Mouse (Mus musculus) right cerebral cortex, postnatal 10 days (tissue): Measurements from ENCODE around the gene Arid1a.
"Not testable (repeated sequence)": the region's sequence is repeated elsewhere in the genome, so short reads cannot be mapped to it uniquely, and the experiment has no call there.

ENCODE experiments used
- DNase-seq, 2 experiments: peaks; one replicate each; pipeline ENCODE4 v3.0.0; 2021; ENCODE audit warnings: low spot score in 2 of 2

Arid1a gene

DNA sequence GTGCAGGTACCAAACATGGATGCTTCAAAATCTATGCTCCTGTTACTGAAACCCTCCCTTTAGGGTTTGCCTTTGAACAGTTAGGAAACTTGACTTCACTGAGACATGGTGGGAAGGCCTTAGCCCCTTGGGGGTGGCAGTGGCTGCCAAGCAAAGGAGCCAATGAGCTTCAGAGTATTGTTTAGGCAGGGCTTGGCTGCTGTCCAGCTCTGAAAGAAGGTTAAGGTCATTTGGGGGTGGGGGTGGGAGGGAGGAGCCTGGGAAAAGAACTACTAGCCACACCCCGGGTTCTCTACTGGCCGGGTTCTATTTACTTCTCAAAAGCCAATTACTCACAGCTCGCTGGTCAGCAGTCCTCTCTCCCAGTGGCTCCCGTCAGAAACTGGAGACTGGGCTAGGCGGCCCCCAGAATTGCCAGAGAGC is 81.0 kb downstream of the Arid1a start:
- peak; percentile 75 to 83 for DNase-seq

DNA sequence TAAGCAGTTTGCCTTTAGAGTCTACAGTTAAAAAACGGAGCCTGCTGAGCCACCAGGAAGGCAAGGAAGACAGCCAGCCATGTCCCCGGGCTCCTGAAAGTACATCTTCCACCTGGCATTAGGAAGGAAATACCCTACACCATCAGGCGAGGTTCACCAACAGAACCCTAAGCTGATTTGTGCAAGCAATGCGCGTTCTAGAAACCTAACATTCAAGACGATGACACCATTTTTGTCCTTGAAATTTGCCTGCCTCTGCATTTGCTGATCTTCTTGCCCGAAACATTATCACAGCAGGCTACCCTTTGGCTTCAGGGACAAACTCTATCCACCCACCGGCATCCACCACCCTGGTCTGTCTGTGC is 82.3 kb downstream of the Arid1a start:
- DNase-seq = peak in 1 of 2 experiments; percentile 29

DNA sequence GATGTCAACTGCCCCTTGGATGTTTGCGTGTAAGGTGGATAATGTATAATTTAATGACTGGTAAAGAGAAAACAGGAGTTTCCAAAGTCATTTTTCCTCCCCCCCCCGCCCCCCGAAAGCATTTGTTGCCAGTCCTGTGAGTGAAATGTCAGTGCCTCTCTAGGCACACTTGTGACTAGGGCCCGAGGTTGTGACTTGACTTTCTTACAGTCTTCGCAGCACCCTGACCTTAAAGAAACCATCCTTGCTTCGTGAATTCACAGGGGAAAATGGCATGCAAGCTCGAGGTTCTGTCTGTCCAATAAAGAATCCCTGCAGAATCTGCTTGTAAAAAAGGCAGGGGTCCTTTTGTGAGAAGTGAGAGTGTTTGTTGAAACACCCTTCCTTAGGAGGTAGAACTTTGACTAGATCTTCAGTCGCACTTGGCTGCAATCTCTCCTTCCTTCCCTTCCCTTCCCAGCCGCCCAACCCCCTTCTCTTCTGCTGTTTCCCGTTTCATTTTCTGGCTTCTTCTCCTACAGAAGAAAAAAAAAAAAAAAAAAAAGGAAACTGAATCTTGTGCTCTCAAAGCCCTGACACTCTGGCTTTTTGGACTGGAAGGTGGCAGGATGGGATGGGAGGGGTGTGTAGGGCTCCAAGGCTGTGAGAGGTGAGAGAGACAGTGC is 82.8 kb downstream of the Arid1a start:
- peak; percentile 73 to 80 for DNase-seq

DNA sequence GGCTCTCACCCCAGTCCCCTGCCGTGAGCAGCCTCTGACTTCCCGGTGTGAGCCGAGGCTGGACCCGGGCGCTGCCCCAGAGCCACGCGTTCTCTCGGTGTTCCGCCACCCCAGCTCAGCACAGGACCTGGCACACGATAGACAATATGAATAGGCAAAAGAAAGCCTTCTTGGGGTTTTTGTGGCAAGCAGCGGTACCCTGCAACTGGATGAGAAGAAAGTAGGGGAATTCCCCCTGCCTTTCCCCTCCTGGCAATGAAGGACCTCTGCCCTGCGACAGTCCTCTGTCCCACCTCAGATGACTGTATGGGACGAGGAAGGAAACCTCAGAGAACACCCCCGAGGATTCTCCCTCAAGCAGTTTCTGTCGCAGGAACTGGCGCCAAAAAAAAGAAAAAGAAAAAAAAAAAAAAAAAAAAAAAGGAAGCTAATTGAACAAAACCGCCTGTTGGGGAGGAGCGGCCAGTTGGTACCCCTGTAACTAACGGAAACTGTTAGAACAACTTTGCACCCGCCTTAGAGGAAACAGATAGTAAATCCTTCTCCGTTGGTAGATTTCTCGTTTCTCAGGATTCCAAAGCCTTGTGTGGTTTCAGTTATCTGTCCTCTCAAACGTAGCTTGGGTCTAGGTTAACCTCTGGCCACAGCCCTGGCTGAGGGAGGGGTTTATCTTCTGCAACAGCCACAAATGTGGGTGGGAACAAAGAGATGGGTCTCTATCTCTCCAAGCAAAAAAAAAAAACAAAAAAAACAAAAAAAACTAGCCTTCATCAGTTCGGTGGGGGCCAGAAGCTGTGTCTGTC is 83.5 kb downstream of the Arid1a start:
- no peak for DNase-seq

DNA sequence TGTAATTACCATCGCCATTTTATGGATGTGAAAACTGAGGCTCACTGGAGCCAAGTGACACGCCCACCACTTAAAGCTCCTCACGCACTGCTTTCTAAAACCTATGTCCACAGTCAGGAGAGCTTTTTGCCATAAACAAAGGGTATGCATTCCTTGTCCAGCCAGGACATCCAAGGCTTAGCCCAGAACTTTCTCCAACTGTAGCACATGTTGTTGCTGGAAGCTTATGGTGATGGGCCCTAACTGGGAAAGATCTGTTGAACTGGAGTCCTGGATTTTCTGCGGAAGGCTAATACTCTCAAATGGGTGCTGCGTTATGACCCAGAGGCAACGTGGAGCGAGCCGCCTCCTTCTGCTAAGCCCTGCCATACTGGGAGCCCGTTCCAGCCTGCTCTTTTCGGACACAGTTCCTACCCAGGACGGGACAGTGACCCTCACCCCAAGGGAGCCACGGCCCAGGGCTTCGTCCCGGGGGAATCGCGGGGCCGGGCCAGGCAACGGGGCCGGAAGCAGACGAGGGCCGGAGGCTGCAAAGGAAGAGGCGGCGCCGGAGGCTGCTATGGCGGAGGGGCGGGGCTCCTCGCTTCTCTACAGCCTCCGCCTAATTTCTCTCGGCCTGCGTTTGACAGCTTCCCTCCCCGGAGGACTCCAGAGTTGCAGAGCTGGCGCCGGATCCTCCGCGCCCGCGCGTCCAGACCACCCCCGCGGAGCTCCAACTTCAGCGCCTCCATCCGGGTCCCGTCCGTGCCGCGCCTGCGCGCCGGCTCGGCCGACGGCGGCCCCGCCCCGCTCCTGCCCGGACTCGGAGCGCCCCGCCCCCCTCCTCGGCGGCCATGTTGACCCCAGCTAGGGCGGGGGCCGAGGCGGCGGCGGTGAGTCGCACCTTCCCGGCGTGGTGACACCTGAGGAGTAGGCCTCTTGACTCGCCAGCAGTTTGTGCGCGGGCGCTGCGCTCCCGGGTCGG is 84.4 kb downstream of the Arid1a start, which contains the start of gene Pigv:
Gene Pigv, minus strand, starts transcription at position 767 of the 964 bp plus-strand sequence.
- peak; percentile 95 to 96 for DNase-seq

DNA sequence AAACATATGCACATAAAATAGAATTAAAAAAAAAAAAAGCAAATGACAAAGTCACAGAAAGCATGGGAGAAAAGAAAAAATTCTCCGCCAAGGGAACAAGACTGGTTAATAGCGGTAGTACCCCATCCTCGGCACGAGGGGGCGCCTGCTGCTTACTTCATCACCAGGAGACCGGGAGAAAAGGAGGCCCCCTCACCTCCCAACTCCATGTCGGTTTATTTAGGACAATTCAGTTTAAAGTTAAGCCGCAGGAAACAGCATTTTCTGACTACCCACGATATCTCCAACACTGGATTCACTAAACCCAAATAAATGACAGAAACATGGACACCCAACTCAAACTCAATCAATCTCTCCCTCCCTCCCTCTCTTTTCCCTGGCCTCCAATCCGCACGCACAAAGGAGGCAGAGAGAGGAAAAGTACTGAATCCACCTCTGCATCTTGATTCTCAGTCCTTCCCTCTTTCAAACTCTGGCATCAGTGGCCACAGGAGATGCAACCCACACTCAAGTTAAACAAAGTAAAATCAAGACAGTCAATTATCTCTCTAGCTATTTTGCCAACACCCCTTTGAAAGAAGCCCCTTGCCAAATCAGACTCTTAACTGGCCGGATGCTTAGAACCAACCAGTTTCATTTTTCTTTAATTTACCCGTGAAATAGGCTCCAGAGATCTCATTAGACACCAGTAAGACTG is 85.2 kb downstream of the Arid1a start:
- peak; percentile 91 to 93 for DNase-seq

DNA sequence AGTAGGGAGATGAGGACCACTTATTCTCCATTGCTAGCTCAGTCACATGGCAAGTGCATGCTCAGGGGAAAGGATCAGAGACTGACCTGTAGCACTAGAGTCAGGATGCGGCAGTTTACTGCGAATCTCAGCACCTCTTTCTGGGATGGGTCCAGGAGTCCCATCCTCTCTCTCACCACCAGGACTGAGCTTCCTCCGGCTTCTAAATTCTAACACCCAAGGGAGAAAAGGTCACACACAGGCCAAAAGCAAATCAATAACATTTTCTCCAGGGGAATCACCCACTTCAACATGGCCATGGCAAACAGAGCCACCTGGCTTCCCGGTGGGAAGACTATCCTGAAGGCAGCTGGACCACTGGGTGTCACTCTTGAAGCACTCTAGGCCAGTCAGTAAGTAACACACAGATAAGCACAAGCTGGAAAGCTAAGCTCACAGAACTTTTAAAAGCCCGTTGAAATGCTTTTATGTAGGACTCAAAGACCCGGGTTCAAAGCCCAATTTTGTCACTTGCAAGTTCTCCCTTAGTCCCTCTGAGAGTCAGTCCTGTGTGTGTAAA is 86.8 kb downstream of the Arid1a start:
- DNase-seq = no peak

DNA sequence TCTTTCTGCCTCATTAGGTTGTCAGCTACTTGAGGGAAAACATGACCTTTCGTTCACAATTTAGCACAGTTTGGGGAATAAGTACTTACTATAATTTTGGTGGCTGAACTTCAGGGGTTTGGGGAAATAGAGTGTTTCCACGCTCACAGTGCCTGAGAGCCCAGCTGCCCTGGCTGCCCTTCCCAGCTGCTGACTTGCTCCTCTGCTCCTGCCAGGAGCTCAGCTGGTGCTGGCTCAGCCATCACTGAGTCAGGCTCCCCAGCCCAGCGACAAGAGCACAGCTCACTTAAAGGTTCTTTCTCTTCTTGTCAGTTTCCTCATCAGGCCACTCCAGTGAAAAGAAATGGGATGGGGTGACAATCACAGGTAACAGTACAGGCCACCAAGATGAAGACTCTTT is 88.0 kb downstream of the Arid1a start:
- DNase-seq = no peak

DNA sequence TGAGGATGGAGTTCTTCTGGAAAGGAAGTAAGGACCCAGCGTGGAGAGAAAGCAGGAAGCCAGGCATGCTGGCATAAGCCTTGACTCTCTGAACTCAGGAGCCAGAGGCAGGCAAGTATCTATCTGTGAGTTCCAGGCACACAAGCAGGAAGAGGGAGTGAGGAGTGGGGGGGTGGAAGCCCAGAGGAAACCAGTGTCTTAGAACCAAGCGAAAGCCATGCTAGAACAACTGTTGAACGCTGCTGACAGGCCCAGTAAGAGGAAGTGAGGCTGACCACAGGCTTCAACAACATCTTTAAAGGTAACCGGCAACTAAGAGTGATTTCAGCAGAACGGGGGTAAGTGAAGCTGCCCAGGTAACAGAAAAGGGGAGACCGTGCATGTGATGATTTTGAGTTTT is 90.4 kb downstream of the Arid1a start:
- DNase-seq = no peak

DNA sequence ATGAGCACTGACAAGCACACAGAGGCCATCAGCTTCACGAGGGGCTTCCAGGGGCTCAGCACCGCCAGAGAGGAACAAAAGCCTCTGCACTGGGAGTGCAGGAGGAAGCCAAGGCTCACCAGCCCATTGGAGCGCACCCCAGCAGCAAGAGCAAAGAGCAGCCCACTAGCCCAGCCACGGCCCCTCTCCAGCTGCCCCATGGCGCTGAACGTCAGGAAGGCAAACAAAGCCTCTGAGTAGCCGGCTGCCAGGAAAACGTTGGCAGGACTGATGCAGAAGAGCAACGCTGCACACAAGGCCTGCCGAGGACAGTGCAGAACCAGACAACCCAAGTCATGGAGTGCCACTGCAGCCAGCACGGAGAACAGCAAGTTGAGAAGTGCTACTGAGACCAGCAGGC is 91.5 kb downstream of the Arid1a start:
- peak; percentile 69 to 72 for DNase-seq

DNA sequence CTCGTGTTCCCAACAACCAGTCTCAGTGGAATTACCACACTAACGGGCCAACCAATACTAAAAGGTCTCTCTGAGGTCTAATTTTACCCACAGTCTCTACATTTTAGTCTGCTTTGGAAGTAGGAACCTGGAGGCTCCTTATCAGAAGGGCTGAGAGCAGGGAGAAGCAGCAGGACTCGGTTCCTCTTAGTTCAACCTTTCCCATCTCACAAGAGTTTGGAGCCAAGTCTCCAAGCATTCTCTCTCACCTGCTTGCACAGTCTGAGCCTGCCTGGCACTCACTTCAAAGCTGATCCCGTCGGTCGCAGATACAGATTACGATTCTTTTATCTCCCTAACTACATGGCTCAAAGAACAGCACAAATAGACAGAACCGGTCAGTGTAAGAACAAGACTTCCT is 93.6 kb downstream of the Arid1a start:
- DNase-seq = no peak

DNA sequence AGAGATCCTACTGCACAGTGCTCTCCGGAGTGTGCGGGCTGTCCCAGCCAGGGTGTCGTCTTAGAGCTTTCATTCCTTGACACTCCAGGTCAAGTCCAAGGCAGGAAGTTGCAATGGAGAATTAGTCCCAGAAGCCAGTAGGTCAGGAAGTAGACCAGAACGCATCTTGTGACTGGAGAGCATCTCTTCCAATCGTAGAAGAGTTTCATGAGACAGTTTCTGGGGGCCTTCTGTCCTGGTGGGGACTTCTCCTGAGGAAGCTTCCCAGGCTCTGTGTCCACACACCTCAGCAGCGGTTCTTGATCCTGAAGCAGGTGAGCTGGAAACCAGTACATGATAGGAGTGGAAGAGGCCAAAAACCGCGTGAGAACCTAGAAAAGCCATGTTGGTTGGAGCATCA is 94.1 kb downstream of the Arid1a start:
- no peak for DNase-seq

DNA sequence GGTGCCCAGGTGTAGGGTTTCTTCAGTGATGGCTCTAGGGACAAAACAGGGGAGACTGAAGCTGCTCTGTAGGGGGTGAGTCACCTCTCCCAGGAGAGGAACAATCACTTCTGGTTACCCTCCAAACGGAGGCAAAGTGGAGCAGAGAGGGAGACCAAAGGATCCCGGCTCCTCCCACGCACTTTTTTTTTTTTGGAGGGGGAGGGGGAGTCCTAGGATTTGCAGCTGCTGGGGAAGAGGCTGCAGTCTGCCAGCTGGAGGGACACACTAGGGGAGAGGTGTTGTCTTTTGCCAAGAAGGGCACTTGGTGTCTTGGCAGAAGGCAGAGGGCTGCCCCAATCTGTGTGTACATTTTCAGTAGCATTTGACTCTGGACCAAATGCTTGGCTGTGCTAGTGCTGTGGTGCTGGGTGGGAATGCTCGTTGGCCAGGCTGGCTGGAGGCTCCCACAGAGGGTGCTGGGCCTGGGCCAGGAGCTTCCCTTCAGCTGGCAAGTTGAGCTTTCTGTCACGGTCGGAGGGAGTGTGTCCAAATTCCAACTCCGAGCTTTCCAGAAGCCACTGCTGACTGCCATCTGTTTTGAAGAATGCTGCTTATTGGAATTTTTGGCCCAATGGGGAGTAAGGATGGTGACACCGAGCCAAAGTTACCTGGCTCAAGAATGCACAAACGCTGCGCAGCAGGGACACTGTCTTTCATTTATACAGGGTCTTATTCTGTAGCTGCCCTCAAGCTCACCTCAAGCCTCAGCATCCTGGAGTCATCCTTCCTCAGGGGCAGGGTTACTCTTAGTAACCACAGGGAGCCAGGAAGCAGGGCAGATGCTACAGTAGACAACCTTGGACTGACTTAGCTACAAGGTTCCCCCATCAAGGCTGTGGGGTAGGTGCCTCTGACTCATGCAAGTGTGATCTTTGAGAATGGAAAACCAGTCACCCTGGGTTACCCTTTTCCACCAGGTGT is 96.1 kb downstream of the Arid1a start:
- DNase-seq = peak; percentile 94

DNA sequence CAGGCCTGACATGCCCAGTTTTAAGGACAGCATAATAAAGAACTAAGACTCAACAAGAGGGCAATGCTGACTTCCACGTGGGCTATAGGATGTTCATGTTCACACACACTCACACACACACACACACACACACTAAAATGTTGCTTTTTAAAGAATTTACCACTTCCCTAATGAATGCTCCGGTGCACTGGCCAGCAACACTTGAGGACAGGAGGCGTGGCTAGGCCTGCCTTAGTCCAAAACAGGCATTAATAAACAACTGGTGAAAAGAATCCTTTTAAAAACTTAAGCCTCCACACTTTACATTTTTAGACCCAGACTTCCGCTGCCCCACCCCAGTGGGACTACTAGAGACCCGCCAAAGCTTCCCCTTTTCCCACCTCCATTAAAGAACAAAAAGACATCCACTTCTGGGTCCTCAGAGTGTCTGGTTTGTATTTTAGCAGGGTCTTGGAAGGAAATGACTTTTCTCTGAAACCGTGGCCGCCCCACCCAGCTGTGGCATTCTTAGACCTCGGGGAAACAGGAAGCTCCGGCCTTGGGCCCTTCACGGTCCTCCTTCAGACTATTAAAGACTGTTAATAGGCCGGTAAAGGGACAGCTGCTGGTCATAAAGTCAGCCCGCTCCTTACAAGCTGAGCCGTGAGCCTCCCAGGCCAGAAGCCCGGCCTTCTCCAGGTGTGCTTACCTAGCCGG is 96.9 kb downstream of the Arid1a start:
- peak in 1 of 2 experiments; percentile 64 for DNase-seq

DNA sequence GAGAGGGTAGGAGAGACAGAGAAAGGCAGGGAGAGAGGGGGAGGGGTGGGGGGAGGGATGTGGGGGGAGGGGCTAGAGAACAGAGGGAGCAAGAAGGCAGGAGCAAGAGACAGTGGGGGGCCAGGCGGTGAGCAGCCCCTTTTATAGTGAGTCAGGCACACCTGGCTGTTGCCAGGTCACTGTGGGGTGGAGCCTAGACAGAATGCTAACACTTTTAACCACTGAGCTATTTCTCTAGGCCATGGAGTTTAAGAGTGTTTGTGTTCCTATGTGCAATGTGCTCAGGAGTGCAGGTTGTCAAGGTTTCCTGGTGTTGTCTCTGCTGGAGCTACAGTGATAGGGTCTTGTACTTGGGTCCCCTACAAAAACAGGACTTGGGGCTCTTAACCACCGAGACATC is 97.8 kb downstream of the Arid1a start:
- no peak for DNase-seq

DNA sequence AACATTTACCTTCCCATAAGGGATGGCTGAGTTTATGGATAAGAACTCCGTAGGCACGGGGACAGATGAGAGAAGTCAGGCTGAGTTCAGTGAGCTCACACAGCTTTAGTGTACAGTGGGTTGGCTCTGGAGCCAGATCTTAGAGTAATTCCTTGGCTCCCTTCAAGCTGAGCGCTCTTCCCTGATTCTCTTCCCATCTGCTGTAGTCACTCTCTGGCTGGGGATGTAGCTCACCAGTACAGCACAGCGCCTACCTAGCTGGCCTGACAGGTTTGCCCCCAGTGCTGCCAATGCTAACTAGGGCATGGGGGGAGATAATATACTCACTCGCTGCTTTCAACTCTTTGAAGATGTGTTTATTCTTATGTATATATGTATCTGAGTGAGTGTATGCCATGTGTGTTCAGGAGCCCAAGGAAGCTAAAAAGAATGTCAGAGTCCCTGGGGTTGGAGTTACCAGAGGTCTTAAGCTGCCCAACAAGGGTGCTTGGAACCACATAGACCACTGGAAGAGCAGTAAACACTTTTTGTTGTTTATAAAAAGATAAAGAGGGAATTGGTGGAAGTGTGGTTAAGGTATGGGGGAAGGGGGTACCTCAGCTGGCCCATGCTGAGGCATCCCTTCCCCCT is 98.6 kb downstream of the Arid1a start:
- DNase-seq = no peak

DNA sequence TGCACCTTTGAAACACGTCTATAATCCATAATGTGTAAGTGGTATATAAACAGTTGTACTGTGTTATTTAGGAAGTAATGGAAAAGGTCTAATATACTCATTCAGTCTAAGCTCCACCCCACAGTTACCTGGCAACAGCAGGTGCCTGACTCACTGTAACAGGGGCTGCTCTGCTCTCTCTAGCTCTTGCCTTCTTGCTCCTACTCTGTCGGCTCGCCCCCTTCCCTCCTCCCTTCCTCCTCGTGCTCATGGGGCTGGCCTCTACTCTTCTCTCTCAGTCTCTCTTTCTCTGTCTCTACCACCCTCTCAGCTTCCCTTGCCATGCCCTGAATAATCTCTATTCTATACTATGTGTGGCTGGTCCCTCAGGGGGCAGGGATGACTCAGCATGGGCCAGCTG is 99.6 kb downstream of the Arid1a start:
- DNase-seq = no peak

DNA sequence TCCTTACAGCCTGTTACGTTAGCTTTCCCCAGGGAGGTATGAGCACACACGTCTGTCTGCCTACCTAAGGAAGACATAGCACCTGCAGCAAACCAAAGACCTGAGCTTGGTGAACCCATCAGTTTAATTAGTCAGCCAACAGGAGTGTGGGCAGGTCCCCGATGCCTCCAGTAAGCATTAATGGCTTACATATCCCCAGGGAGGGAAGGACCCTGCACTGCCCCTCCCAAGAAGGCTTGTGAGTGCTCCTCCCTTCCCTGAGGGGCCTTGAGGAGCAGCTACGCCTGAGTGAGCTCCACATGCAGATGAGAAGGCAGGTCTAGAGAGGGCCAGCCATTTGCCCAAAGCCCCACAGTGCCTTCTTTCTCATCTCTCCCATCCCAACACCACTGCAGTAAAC is 100.3 kb downstream of the Arid1a start:
- DNase-seq = no peak

DNA sequence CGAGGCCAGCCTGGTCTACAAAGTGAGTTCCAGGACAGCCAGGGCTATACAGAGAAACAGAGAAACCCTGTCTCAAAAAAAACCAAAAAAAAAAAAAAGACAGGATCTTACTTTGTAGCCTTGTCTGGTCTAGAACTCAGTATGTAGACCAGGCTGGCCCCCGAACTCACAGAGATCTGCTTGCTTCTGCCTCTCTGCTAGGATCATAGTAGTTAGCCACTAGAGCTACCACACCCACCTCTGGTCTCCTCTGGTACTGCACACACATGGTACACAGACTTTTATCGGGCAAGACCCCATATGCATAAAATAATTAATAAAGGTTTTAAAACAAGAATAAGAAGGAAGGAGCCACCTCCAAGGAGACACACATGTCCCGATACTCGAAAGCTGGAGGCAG is 102.5 kb downstream of the Arid1a start:
- DNase-seq = not testable (repeated sequence)
